2 mouse cellular contexts compared by ENCODE assay signal in genomic region chr13:10375487-10375886, GRCm38 (mm10). TPM values are rescaled to one million over a fixed set of nuclear protein-coding genes. Genes with fewer than 3 reads are reported as not detected.
"Had no signal": no experiment of that assay in that cellular context is flagged by ENCODE, and none has a peak within 500 bp of the region (broad histone marks: within the 10 kb centered on the region; RNA-seq: fewer than 3 reads in every experiment).

No protein-coding gene starts in this region.

RNA-seq across cellular contexts. Expression of gene Chrm3, which starts 14.8 kb away (rescaled TPM):
- polyA plus RNA-seq: erythroblast, embryonic 14.5 days; forebrain, embryonic 10.5 days had no signal
